Mouse (Mus musculus) granulocyte monocyte progenitor cell, adult 5-6 weeks (primary cell): ENCODE data around the gene Fam214b. TPM values are rescaled to one million over a fixed set of nuclear protein-coding genes. Genes with fewer than 3 reads are reported as not detected.
A peak's percentile ranks its signal among the peaks of the same experiment; 100 is the strongest.

Experiments used
- ATAC-seq: replicated peaks from 2 replicates; pipeline ENCODE4 v1.8.0; 2016; ENCODE audit warnings: mild to moderate bottlenecking, moderate TSS enrichment, inconsistent platforms; ENCODE audit not compliant: poor library complexity, severe bottlenecking
- total RNA-seq, 2 experiments: library from RNA; stranded (forward) in 1 of 2; stranded (reverse) in 1 of 2; fragments of 200-712, 200-1000 nt in 1 of 2; fragments of >200 nt in 1 of 2; fragmentation: Nextera tagmentation in 1 of 2; gene quantifications; 2 replicates each; pipeline ENCODE4 v1.2.3; 2014 to 2017

Fam214b gene
- total RNA-seq, 2 experiments from 2014 or later: 2.9 to 5.8 TPM

DNA sequence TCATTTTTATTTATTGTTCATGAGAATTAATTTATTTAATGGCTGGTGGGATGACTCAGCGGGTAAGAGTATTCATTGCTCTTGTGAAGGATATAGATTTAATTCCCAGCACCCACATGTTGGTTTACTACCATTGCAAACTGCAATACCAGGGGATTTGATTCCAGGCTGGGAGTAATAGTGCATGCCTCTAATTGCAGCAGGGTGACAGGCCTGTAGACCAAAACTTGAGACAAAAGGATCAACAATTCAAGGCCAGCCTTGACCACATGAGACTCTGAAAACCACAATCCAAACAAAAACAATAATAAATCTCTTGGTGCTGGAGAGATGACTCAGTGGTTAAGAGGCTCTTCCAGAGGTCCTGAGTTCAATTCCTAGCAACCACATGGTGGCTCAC, 33.9 kb downstream of the Fam214b start:
- no peak for ATAC-seq

DNA sequence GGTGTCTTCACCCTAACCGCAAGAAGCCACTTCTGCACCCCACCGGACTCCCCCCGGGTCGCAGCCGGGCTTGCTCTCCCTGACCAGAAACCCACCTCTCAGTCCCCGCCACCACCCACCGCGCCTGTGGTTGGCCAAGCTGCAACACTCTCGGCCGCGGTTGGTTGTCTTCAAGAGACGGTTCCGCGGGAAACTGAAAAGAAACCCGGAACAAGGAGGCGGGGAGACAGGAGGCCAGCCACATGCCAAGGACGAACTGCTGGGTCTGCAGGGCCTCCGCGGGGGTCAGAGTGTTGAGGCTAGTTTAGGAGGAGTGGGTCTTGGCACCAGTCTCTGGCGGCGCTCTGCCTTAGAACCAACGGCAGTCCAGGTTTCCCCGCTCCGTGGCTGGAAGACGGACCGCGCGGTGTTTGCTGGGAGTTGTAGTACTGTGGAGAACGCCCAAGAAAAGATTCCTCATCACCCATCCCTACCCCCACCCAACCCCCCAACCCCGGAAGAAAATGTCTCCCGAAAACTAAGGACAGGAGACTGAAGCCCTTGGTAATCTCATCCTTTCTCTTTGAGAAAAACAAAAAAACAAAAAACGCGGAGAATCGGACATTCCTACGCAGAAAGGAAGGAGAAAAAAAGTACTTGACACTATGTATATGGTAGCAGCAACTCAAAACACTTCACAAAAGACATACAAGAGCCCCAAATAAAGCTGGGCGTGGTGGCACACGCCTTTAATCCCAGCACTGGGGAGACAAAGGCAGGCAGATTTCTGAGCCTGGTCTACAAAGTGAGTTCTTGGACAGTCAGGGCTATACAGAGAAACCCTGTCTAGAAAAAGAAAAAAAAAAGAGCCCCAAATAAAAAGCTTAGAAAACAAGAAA, 35.6 kb downstream of the Fam214b start, which contains the start of gene Fancg:
TSS of gene Fancg (minus strand) at position 346 of the 878 bp plus-strand sequence.
- ATAC-seq: peak; percentile 89

DNA sequence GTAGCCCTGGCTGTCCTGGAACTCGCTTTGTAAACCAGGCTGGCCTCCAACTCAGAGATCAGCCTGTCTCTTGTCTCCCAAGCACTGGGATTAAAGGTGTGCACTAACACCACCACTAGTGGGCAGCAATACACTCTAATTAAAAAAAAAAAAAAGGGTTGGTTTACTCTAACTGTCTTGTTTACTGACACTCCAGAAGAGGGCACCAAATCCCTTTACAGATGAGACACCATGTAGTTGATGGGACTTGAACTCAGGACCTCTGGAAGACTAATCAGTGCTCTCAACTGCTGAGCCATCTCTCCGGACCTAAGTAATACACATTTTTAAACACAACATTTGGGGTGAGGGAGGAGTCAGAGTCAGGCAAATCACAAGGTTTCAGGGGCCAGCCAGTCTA, 40.3 kb downstream of the Fam214b start:
- ATAC-seq: peak; percentile 65

DNA sequence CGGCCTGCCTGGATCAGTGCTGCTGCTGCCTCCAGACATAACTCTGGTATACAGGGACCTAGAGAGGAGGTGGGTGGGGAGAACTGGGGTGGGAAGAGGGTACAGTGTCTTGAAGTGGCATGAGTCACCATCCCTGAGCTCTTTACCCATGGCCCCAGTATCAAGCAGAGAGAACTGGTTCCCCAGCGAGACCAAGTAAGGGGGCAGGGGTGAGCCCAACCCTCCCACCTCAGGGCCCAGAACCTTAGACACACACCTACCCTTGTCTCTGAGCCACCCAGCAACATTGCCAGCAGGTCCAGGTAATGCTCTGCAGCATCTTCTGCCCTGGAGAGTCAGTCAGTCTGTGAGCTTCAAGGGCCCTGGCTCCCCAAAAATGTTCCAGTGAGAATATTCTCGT, 41.1 kb downstream of the Fam214b start:
- ATAC-seq: no peak

DNA sequence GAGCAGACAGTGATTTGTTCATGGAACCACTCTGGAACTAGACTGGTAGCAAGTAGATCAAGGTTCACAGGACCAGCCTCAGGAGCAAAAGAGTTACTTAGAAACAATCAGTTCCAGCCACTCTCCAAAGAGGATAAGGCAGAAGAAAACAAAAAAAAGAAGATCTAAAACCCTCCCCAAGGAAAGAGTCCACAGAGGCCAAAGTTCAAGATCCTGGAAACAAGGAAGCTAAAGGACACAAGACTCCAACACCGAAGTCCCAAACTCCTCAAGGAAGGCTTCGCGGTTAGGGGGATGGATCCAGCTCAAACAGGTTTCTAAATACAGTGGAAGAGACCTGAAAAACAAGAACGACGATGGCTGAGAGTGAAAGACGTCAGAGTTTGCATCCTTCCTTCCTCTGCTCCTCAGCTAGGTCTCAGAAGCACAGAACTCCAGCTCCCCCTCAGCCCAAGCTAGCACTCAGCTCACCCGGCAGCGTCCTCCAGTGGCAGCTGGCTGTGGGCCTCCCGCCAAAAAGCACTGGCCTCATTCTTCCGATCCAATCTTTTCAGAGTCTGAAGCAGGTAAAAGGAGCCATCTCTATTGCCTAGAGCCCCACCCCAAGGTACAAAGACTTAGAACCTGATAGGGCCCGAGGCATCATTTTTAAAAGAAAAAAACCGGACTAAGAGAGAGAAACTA, 43.1 kb downstream of the Fam214b start:
- ATAC-seq: no peak

DNA sequence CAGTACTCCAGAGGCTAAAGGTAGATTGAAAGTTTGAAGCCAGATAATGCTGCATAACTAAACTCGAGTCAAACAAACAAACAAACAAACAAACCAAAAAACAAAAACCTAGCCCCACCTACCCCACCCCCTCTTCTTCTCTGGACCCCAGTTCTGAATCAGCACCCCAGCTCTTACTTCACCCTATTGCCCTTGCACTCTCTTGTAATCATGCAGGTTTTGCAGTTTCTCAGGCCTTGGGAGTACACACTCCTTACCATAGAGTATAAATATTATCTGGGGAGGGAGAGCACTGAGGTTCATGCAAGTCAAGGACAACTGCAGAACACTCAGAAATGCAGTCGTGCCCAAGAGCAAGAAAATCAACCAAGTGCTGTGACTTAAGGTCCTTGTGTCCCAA, 44.7 kb downstream of the Fam214b start:
- no peak for ATAC-seq

DNA sequence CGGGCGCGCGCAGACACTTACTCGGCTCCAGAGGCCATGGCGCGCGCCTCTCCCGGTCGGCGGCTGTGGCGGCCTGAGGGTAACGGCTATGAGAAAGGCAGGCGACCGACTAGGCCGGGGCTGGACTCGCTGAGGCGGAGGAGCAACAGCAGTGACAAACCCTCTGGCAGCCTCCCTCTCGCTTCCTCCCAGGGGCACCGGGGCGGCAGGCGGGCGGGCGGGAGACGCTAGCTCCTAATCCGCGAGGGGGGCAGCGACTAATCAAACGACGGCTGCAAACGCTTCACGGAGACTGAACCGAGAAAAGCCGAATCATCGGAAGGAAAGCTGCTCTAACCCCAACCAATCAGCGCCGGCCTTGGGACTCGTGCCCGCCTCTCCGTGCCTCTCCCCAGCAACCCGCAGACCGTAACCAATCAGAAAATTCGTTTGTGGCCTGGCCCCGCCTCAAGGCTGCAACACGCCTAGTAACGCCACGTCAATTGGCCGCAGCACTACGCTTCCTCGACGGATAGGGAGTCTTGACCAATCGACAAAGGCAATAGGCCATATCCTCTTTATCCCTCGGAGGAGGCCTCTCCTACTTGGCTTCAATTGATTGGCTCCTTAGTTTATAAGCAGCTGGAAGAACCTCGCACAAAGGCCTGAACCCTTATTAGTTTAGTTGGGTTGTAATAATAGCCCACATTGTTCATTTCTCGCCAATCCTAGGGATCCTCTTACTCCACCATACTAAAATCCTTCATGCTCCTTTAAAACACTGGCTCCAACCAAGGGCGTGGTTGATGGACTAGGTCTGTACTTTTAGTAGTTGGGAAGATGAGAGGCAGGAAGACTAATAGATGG, 45.7 kb downstream of the Fam214b start, which contains the start of gene Vcp:
TSS of gene Vcp (minus strand) at position 367 of the 846 bp plus-strand sequence.
- ATAC-seq: peak; percentile 93

DNA sequence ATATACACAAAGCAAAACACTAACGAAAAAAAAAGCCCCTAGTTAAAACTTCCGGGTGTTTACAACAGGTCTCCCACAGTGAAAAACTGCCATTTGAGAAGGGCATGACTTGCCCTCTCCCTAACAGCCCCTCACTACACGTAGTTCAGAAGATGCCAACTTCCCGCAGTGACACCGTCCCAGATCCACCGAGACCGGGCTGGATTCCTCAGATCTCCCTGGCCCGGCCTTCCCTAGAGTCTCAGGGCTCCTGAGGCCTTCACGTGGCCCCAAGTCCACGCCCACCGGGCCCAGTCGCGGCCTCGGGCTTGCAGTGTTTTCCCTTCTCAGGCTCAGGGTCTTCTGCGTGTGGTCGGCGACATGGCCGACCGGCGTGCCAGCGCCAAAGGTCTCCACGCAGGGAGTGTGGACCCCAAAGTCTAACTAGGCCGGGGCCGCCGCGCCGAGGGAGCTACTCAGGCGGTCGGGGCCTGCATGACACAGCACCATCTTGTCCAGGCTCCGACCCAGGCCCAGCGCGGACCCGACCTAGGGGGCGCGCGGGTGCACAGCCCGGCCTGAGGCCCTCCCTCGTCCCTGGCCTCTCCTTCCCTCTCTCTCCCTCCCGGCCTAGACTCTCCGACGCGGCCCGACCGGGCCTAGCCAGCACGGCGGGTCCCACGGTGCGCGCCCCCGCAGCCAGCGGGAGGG, 46.4 kb downstream of the Fam214b start:
- ATAC-seq: peak; percentile 53

DNA sequence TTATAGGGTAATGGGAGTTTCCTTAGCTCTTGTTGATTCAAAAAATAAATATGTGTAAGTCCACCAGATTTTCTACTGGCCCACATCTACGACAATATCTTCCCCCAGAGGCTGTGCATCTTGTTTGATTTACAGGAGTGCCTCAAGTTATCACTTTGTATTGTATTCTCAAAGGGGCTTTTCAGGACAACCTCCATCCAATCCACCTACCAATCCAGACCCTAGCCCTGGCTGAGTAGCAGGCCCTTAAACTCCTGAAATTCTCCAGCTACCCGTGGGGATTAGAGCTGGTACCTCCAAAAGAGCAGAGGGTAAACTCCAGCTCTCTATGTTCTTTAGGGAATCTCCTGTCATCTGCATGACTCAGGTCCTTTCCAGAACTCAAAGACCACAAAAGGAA, 48.0 kb downstream of the Fam214b start:
- no peak for ATAC-seq

DNA sequence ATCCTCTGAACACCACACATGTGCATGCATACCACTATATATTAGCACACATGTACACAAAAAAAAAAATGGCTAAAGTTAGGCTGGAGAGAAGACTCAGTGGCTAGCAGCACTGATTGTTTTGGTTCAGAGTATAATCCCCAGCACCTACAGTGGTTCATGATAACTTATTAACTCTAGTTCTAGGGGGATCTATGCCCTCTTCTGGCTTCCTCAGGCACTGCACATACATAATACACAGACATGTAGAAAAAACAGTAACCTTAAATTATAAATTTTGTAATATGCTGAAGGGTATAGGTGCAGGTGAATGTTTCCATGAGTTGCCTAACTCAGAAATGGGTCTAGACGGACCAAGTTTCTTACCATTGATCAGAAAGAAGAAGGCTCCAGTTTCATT, 57.7 kb downstream of the Fam214b start:
- peak; percentile 33; the same call in 1 of the 2 replicates for ATAC-seq

Other genes with a start within 250 kb of the Fam214b start
- gene Fam205a1, start 192.3 kb downstream of the Fam214b start, total RNA-seq (2014; fragmentation: Nextera tagmentation): not detected in 2 replicates
- not detected in 2 replicates for gene Fam205a1, start 192.3 kb downstream of the Fam214b start, total RNA-seq (2017)
- gene Gm12394, start 189.4 kb downstream of the Fam214b start, total RNA-seq (2014; fragmentation: Nextera tagmentation): not detected in 2 replicates
- gene Gm12394, start 189.4 kb downstream of the Fam214b start, total RNA-seq (2017): not detected in 2 replicates
- not detected in 2 replicates for gene Fam205c, start 172.0 kb downstream of the Fam214b start, total RNA-seq (2014; fragmentation: Nextera tagmentation)
- gene Fam205c, start 172.0 kb downstream of the Fam214b start, total RNA-seq (2017): not detected in 2 replicates
- 0.11 and 0.21 TPM in 2 replicates for gene Phf24, start 129.6 kb downstream of the Fam214b start, total RNA-seq (2014; fragmentation: Nextera tagmentation)
- gene Phf24, start 129.6 kb downstream of the Fam214b start, total RNA-seq (2017): 0.04 and 1.0 TPM in 2 replicates
- 4.4 and 16.3 TPM in 2 replicates for gene Dnajb5, start 96.4 kb downstream of the Fam214b start, total RNA-seq (2014; fragmentation: Nextera tagmentation)
- 1.0 and 1.1 TPM in 2 replicates for gene Dnajb5, start 96.4 kb downstream of the Fam214b start, total RNA-seq (2017)
- not detected in 2 replicates for gene 1700022I11Rik, start 76.6 kb downstream of the Fam214b start, total RNA-seq (2014; fragmentation: Nextera tagmentation)
- gene 1700022I11Rik, start 76.6 kb downstream of the Fam214b start, total RNA-seq (2017): 0.22 and 0.57 TPM in 2 replicates
- gene Vcp, start 45.7 kb downstream of the Fam214b start, total RNA-seq (2014; fragmentation: Nextera tagmentation): 207 and 209 TPM in 2 replicates
- 303 and 304 TPM in 2 replicates for gene Vcp, start 45.7 kb downstream of the Fam214b start, total RNA-seq (2017)
- 19.9 and 29.0 TPM in 2 replicates for gene Fancg, start 35.7 kb downstream of the Fam214b start, total RNA-seq (2014; fragmentation: Nextera tagmentation)
- 18.7 and 21.8 TPM in 2 replicates for gene Fancg, start 35.7 kb downstream of the Fam214b start, total RNA-seq (2017)
- gene Pigo, start 20.4 kb downstream of the Fam214b start, total RNA-seq (2014; fragmentation: Nextera tagmentation): 15.6 and 15.8 TPM in 2 replicates
- 5.8 and 10.8 TPM in 2 replicates for gene Pigo, start 20.4 kb downstream of the Fam214b start, total RNA-seq (2017)
- 140 and 178 TPM in 2 replicates for gene Stoml2, start 14.5 kb downstream of the Fam214b start, total RNA-seq (2014; fragmentation: Nextera tagmentation)
- gene Stoml2, start 14.5 kb downstream of the Fam214b start, total RNA-seq (2017): 130 and 143 TPM in 2 replicates
- gene Unc13b, start 12.7 kb upstream of the Fam214b start, total RNA-seq (2014; fragmentation: Nextera tagmentation): 0.13 TPM in 1 of 2 replicates, not detected in the other
- 0.52 and 0.57 TPM in 2 replicates for gene Unc13b, start 12.7 kb upstream of the Fam214b start, total RNA-seq (2017)
- 0.21 TPM in 1 of 2 replicates, not detected in the other for gene Atp8b5, start 220.9 kb upstream of the Fam214b start, total RNA-seq (2014; fragmentation: Nextera tagmentation)
- gene Atp8b5, start 220.9 kb upstream of the Fam214b start, total RNA-seq (2017): 0.05 TPM in 1 of 2 replicates, not detected in the other